Mouse (Mus musculus) CD4-positive, CD25-positive, alpha-beta regulatory T cell (primary cell): ENCODE data around the gene Prr7. TPM values are rescaled to one million over a fixed set of nuclear protein-coding genes. Genes with fewer than 3 reads are reported as not detected.

Experiments used
- polyA plus RNA-seq: library from polyadenylated mRNA; unstranded; fragments of 100-300 nt; shearing (Covaris generic); gene quantifications from one replicate; pipeline ENCODE4 v1.2.1, GENCODE M21; 2017

Prr7 gene
- polyA plus RNA-seq, result 3.3 TPM

GRCm38 (mm10) chr13:55464027-55464884, at the start of gene Prr7:
Gene Prr7, plus strand, starts transcription at chr13:55464267.

DNA sequence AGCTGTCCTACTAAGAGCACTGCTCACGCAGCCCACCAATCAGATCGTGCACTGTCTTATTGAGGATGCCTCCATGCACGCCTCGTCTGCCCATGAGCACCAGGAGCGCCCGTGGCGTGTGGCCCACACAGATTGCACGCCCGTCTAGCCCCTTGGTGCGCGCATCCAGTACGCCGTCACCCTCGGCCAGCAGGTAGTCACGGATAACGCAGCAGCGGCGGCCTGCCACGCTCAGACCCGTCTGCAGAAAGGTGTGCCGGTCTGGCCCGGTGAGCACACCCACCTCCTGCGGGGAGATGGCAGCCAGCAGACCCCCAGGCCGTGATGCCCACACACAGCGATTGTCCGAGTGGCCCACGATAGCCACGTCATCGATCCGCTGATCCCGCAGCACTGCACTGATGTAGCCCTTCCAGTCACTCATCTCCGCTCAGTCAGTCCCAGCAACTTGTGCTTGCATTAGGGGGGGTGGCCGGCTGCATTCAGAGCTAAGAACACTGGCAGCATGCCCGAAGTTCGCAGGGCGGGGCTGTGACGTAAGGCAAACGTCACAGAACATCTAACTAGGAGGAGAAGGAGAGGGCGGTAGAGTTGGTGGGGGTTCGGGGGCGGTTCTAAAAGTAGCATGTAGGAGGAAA, 49.2 kb upstream of the Prr7 start, which contains the start of gene Pfn3:
Pfn3 (minus strand) TSS at position 490 of the 638 bp plus-strand sequence.

DNA sequence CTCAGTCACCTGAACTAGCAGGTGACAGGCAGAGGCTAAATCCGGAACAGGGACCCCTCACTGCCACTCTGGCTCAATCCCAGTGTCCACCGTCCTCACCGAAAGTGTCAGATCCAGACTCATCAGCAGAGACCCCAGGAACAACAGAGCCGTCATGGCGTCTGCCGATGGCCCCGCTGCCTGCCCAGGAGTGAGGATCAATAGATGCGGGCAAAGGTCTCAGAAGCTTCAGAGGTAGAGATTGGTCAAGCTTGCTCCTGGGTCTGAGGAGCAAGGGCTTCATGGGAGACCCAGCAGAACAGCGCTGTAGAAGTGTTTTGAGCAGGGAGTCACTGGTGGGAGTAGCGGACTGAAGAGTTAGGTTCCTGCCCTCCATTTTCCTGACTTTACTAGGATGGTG, 37.5 kb upstream of the Prr7 start, which contains the start of gene F12:
F12 (minus strand) TSS at position 181 of the 400 bp plus-strand sequence.

GRCm38 (mm10) chr13:55444937-55445315, 19.1 kb upstream of the Prr7 start, which contains the start of gene Grk6:
Gene Grk6, plus strand, starts transcription at chr13:55445072.

DNA sequence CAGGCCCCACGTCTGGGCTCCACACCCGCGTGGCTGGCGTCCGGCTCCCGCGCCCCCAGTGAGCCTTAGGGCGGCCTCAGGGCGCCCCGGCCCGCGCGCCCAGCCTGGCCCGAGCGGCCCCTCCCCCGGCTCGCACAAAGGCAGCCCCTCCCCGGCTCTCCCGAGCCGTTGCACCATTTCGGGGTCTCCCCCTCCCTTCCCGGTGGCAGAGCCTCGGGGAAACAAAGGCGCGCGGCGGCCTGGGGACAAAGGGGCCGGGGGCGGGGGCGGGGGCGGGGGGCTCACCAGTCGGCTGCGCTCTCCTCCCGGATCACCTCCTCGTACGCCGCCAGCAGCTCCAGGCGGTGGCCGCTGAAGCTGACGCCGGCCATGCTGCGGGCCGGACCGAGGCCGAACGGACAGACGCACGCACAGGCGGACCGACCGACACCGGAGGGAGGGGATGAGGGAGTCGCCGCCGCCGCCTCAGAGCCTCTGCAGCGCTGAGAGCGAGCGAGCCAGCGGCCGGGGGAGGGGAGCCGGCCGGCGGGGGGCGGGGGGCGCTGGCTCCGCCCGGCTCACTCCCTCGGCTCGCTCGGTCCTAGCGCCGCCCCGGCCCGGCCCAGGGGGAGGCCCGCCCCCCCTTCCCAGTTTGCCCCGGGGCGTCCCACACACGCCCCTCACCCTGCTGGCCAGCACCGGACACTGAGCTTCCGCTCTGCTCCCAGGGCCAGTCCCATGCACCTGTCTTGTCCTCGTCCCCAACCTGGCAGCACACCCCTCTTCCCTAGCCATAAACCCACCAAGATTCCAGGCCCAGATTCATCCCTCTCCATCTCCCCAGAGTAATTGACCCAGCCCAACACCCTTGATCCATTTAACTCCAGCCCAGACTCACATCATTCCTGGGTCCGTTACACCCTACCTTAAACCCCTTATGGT, 23.8 kb downstream of the Prr7 start, which contains the start of gene Dbn1:
Dbn1 (minus strand) TSS at position 534 of the 921 bp plus-strand sequence.

DNA sequence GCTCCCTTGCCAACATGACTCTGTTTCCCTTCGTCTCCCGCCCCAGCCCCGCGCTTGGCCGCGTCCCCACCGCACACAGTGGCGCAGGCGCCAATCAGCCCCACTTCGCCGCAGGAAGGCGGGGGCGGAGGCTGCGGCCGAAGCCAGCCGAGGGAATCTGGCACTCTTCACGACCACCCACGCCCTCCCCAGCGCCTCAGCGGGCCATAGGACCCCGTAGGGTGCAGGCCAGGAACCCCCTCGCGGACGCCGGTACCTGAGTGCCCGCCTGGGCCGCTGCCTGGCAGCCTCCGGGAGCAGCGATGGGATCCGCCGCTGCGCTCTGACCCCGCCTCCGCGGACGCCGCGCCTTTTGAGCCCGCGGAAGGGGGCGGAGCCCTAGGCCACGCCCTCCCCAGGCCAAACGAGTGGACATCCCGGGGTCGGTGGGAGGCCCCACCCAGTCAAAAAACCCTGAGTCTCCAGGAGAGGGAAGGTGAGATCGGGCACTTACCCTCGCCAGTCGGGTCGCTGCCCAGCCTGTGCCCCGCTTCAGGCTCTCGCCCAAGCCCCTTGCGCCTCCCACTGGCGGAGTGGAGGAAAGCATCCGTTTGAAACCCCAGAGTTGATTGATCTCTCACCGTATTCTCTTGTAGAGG, 49.2 kb downstream of the Prr7 start, which contains the start of gene Pdlim7:
Pdlim7 (minus strand) TSS at position 566 of the 638 bp plus-strand sequence.

Other genes starting within 250 kb of the Prr7 start
- 335 TPM for gene Prelid1, start 143.8 kb upstream of the Prr7 start, polyA plus RNA-seq
- gene Rab24, start 142.3 kb upstream of the Prr7 start, polyA plus RNA-seq, result 142 TPM
- 2.3 TPM for gene Mxd3, start 134.4 kb upstream of the Prr7 start, polyA plus RNA-seq
- 143 TPM for gene Lman2, start 101.5 kb upstream of the Prr7 start, polyA plus RNA-seq
- gene Rgs14, start 94.5 kb upstream of the Prr7 start, polyA plus RNA-seq, result 153 TPM
- gene Slc34a1, start 66.1 kb upstream of the Prr7 start, polyA plus RNA-seq, result not detected
- gene Pfn3, start 49.0 kb upstream of the Prr7 start, polyA plus RNA-seq, result not detected
- gene F12, start 37.5 kb upstream of the Prr7 start, polyA plus RNA-seq, result 0.26 TPM
- 367 TPM for gene Grk6, start 19.2 kb upstream of the Prr7 start, polyA plus RNA-seq
- gene Dbn1, start 23.8 kb downstream of the Prr7 start, polyA plus RNA-seq, result not detected
- 8.8 TPM for gene Pdlim7, start 49.4 kb downstream of the Prr7 start, polyA plus RNA-seq
- 1.6 TPM for gene Dok3, start 65.0 kb downstream of the Prr7 start, polyA plus RNA-seq
- 85.3 TPM for gene Ddx41, start 72.4 kb downstream of the Prr7 start, polyA plus RNA-seq
- 69.3 TPM for gene Fam193b, start 106.9 kb downstream of the Prr7 start, polyA plus RNA-seq
- 293 TPM for gene Tmed9, start 109.5 kb downstream of the Prr7 start, polyA plus RNA-seq
- 54.6 TPM for gene B4galt7, start 135.6 kb downstream of the Prr7 start, polyA plus RNA-seq
- 37.0 TPM for gene Caml, start 158.7 kb downstream of the Prr7 start, polyA plus RNA-seq
- gene Ddx46, start 170.8 kb downstream of the Prr7 start, polyA plus RNA-seq, result 68.7 TPM
- 27.4 TPM for gene B230219D22Rik, start 228.9 kb downstream of the Prr7 start, polyA plus RNA-seq